Mouse (Mus musculus) colon, adult 2 months (tissue): Measurements from ENCODE around the gene Mlh1. TPM values are rescaled to one million over a fixed set of nuclear protein-coding genes. Genes with fewer than 3 reads are reported as not detected.

Source experiments
- polyA plus RNA-seq: library from polyadenylated mRNA; depleted of rRNA; stranded (reverse); fragments of >200 nt; gene quantifications from 2 replicates; pipeline ENCODE4 v1.2.3, GENCODE M21; 2012; rRNA removed

Mlh1 gene
- polyA plus RNA-seq: 8.5 and 11.0 TPM in 2 replicates

DNA sequence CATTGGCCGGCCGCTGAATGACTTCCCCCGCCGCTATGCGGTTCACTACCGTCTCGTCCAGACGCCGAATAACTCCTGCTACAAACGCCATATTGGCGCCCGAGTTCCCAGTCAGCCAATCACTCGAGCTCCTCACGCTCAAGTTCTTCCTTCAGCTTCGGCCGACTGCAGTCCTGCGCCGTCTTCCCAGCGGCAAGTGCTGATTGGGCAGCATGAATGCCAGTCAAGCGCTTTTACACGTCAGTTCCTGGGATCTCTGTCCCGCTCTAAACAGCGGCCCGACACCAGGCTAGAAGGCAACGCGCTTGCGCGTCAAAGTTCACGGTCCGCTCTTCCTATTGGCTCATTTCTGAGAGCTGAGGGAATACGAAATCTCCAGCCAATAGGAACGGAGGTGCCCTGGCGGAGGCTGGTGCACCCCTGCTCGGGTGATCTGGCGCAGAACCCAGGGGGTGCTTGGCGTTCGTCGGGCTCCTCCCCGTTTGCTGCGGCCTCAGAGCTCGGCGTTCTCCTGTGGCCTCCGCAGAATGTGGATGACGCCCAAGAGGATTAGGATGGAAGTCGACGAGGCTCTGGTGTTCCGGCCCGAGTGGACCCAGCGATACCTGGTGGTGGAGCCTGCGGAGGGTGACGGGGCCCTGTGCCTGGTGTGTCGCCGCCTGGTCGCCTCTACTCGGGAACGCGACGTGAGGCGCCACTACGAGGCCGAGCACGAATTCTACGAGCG is at the start of gene Mlh1, which contains the start of gene Epm2aip1:
Gene Mlh1, minus strand, starts transcription at position 358 of the 727 bp plus-strand sequence.
Gene Epm2aip1, plus strand, starts transcription at position 496 of the 727 bp plus-strand sequence.

DNA sequence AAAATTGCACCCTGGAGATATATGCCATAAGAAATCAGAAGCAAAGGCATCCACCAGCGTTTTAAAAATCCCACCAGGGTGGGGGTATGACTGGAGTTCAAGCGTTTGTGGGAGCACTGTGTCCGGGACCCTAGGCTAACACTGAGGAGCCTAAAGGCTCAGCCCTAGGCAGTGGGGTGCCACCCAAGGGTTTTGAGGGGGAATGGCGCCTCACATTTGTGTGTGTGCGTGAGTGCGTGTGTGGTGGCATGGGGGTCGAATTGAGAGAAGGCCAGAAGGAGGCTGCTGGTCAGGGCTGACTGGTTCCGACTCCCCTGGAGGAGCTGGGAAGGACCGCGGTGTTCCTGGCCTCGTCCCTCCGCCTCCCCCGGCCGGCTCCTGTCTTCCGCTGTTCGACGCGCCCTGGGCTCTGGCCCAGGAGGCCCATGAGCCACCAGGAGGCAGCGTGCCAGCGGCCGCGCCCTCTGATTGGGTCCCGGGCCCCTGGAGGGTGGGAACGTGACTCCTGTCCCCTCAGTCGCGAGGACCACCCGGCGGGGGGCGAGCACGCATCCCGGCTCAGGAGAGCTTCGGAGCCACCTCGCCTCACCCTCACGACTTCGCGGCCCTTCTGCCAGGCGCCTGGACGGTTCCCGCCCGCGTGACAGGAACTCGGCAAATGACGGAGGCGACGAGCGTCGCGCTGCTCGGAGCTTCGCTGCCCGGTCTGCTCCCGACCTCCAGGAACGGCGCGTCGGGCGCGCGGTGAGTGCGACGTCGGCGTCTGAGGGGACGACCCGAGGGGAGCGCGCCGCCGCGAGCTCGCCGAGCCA is 39.6 kb upstream of the Mlh1 start, which contains the start of gene Trank1:
Gene Trank1, plus strand, starts transcription at position 709 of the 812 bp plus-strand sequence.

Other genes with a start within 250 kb of the Mlh1 start
- gene Ccrl2, start 214.3 kb downstream of the Mlh1 start, polyA plus RNA-seq: 2.6 and 4.4 TPM in 2 replicates
- gene Lrrfip2, start 154.2 kb downstream of the Mlh1 start, polyA plus RNA-seq: 21.4 and 22.0 TPM in 2 replicates
- 5.1 and 5.4 TPM in 2 replicates for gene Epm2aip1, start 138 bp upstream of the Mlh1 start, polyA plus RNA-seq
- gene Trank1, start 39.9 kb upstream of the Mlh1 start, polyA plus RNA-seq: 0.09 and 0.14 TPM in 2 replicates
- 2.1 and 2.2 TPM in 2 replicates for gene Dclk3, start 167.3 kb upstream of the Mlh1 start, polyA plus RNA-seq